Mouse (Mus musculus): ENCODE measurements at regions not wholly inside any gene's neighbourhood (a gene's known extent, or its start where the extent isn't known, plus 50 kb on each side); places are given as distances from the start of the nearest gene placed in this dataset.
"Not testable (repeated sequence)": the region's sequence is repeated elsewhere in the genome, so short reads cannot be mapped to it uniquely, and the experiment has no call there.

GRCm38 (mm10) chr8:102223097-102223496 is 562.3 kb downstream of the Cdh11 start:
- DNase-seq (ENCODE audit: low spot score in 2 of 2) = no peak

GRCm38 (mm10) chr8:102205633-102206032 is 579.8 kb downstream of the Cdh11 start:
- no peak for DNase-seq (ENCODE audit: low spot score in 2 of 2)

GRCm38 (mm10) chr8:102159541-102160197 is 625.8 kb downstream of the Cdh11 start:
- no peak for DNase-seq (ENCODE audit: low spot score in 2 of 2)

- no peak for DNase-seq (ENCODE audit: low spot score in 2 of 2)
Measured at GRCm38 (mm10) chr8:102118657-102119056, 666.8 kb downstream of the Cdh11 start.

- no peak for DNase-seq (ENCODE audit: low spot score in 2 of 2)
Measured at GRCm38 (mm10) chr8:102116846-102117403, 668.5 kb downstream of the Cdh11 start.

- no peak for DNase-seq (ENCODE audit: low spot score in 2 of 2)
Measured at GRCm38 (mm10) chr8:102103773-102104172, 681.7 kb downstream of the Cdh11 start.

GRCm38 (mm10) chr8:102096726-102097125 is 688.7 kb downstream of the Cdh11 start:
- no peak for DNase-seq (ENCODE audit: low spot score in 2 of 2)

- no peak for DNase-seq (ENCODE audit: low spot score in 2 of 2)
Measured at GRCm38 (mm10) chr8:102085927-102086326, 699.5 kb downstream of the Cdh11 start.

- DNase-seq (ENCODE audit: low spot score in 2 of 2) = no peak
Measured at GRCm38 (mm10) chr8:102075611-102076010, 709.8 kb downstream of the Cdh11 start.

GRCm38 (mm10) chr8:102064137-102064536 is 721.3 kb downstream of the Cdh11 start:
- DNase-seq (ENCODE audit: low spot score in 2 of 2) = no peak

GRCm38 (mm10) chr8:102053429-102053828 is 732.0 kb downstream of the Cdh11 start:
- DNase-seq (ENCODE audit: low spot score in 2 of 2) = no peak

GRCm38 (mm10) chr8:102026956-102027927 is 758.2 kb downstream of the Cdh11 start:
- no peak for DNase-seq (ENCODE audit: low spot score in 2 of 2)

GRCm38 (mm10) chr8:102024472-102024871 is 761.0 kb downstream of the Cdh11 start:
- no peak for DNase-seq (ENCODE audit: low spot score in 2 of 2)

- no peak for DNase-seq (ENCODE audit: low spot score in 2 of 2)
Measured at GRCm38 (mm10) chr8:102017776-102018175, 767.7 kb downstream of the Cdh11 start.

- DNase-seq (ENCODE audit: low spot score in 2 of 2) = no peak
Measured at GRCm38 (mm10) chr8:102000326-102001016, 785.0 kb downstream of the Cdh11 start.

GRCm38 (mm10) chr8:101996761-101997160 is 788.7 kb downstream of the Cdh11 start:
- DNase-seq (ENCODE audit: low spot score in 2 of 2) = not testable (repeated sequence)

GRCm38 (mm10) chr8:101956832-101957231 is 828.6 kb downstream of the Cdh11 start:
- DNase-seq (ENCODE audit: low spot score in 2 of 2) = no peak

- DNase-seq (ENCODE audit: low spot score in 2 of 2) = peak in 1 of 2 experiments; percentile 12
Measured at GRCm38 (mm10) chr8:101950599-101950998, 834.8 kb downstream of the Cdh11 start.

- DNase-seq (ENCODE audit: low spot score in 2 of 2) = no peak
Measured at GRCm38 (mm10) chr8:101937859-101938258, 847.6 kb downstream of the Cdh11 start.

- no peak for DNase-seq (ENCODE audit: low spot score in 2 of 2)
Measured at GRCm38 (mm10) chr8:101913665-101914064, 871.8 kb downstream of the Cdh11 start.
